Mouse (Mus musculus) erythroid progenitor cell, adult 5-6 weeks (primary cell): ENCODE results near the gene Mvd. TPM values are rescaled to one million over a fixed set of nuclear protein-coding genes. Genes with fewer than 3 reads are reported as not detected.

Experiments used
- ATAC-seq: replicated peaks from 2 replicates; pipeline ENCODE4 v1.8.0; 2016; ENCODE audit warnings: moderate number of reproducible peaks, mild to moderate bottlenecking, moderate TSS enrichment, inconsistent platforms; ENCODE audit not compliant: poor library complexity, low FRiP score, severe bottlenecking
- total RNA-seq, 2 experiments: library from RNA; stranded (forward) in 1 of 2; stranded (reverse) in 1 of 2; fragments of 150-400 nt in 1 of 2; fragments of 186-747, 209-891 nt in 1 of 2; gene quantifications; 2 replicates each; pipeline versions ENCODE4 v1.2.3 to v1.2.4; 2015 to 2017; ENCODE audit warnings: low replicate concordance in 2 of 2

Mvd gene
- total RNA-seq (2015; ENCODE audit: low replicate concordance), result not detected in 2 replicates
- total RNA-seq (2017; ENCODE audit: low replicate concordance), result 1.8 and 2.1 TPM in 2 replicates

DNA sequence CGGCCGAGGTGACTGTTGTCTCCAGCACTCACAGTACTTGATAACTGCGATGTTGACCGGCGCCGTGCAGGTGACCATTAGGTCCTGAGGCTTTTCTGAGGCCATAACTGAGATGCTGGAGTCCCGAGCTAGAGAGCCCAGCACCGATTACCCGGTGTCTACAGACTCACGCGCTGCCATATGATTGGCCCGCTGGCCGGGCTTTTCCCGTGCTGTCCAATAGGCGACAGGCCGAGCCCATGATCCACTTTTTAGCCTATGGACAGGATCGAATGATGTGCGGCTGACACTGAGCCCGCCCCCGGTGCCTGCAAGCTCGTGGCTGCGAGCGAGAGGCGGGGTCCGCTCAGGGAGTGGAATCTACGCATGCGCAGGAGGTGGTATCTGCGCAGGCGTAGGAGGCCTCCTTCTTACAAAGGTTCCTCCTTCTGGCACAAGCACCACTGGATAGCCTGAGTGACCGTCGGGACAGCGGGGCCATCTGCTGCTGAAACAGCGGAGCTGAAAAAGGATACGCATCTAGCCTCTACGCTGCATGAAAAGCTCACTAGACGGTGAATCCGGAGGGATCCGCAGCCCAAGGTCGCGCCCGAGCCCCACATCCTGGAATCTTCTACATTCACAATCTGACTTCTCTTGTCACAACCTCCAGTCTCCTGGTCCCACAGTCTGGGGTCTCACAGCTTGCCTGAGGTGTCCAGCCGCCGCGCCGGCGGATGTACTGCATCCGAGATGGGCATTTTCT, at the start of gene Mvd:
Gene Mvd (minus strand): TSS at position 161 of the 745 bp plus-strand sequence.
- peak; percentile 92 for ATAC-seq

DNA sequence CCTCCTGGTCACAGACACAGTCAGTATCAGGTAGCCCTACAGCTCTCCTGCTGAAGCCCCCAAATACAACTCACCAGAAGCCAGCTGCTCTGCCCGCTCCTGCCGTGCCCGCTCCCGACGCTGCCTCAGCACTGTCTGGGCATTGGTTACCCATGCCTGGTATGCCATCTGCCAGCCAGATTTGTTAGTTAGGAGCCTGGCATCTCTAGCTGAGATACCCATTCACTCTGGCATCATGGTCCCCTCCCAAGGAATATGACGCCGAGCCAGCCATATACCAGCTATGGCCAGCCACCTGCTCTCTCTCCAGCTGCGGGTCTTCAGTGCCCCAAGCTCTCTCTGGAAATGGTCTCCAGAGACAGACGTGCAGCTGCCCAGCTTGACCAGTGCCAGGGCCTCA, 45.2 kb upstream of the Mvd start:
- no peak for ATAC-seq

DNA sequence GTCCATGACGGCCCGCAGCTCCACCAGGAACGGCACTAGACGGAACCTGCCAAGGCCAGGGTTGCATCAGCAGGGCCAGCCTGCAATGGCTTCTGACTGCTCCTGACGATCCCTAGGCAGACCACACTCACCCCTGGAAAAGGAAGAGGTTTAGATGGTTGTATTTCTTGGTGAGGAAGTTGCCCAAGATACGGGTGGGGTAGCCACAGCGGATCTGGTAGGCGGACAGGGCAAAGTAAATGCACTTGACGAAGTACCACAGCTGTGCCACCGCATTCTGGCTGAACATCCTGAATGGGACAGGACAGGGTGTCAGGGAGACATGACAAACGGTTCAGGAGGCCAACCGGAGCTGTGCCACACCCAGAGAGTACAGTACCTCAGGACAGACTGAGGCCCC, 41.6 kb upstream of the Mvd start:
- no peak for ATAC-seq

DNA sequence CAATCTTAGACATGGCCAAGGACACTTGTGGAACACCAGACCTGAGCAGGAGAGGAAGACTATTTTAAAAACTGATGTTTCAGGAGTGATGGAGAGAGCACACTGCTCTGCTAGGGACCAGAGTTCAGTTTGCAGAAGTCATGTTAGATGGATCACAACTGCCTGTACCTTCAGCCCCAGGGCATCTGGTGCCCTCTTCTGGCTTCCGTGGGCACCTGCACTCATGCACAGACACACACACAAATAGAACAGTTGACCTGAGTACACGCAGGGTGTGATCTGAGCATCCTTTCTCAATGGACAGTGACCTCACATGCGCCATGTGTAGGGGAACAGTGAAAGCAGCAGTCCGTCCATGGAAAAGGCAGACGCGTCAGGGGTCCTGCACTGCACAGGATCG, 40.7 kb upstream of the Mvd start:
- no peak for ATAC-seq

DNA sequence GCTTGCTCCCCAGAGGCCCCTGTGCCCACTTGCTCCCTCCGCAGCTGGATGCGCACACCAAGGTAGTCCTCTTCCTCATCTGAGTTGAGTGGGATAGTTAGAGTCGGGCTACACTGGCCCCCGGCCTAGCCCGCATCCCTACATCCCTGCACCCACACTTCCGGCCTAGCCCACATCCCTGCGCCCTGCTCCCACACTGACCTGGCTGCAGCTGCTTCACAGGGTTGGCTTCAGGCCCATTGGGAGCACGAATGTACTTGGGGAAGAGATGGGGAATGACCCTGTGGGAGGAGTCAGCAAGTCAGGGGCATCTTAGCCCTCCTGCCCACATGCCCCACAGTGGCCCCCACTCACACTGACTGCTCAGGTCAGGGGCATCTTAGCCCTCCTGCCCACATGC, 39.2 kb upstream of the Mvd start:
- no peak for ATAC-seq

DNA sequence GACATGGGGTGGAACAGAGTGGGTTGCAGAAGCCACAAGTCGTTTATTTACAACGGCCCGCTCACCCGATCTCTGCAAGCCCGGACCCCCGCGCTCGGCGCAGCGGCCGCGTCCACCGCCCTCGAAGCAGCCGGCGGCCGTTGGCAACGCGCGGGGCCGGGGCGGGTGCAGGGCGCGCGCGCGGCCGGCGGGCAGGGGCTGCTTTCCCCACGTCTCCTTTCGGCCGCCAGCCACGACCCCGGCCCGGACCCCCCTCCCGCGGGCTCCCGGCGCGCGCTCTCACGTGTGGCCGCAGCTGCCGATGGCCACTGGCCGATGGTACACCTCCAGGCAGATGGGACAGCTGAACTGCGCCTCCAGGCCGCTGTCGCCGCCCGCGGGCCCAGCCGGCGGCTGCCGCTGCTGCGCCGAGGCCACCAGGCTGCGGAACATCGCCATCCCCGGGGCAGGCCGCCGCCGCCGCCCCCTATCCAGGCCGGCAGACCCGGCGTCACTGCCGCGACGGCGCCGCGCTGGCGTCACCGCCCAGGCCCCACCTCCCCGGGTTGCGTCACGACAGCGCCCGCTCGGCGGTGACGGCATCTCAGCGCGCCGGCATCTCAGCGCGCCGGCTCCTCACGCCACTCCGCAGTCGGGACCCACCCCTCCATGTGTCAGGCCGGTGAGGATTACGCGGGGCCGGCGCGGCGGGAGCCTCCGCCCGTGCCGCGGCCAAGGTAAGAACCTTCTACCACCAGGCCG, 32.5 kb upstream of the Mvd start, which contains the start of the genes Rnf166 and Ctu2:
Gene Rnf166 (minus strand): TSS at position 485 of the 741 bp plus-strand sequence.
Gene Ctu2 (plus strand): TSS at position 564 of the 741 bp plus-strand sequence.
- ATAC-seq, result peak; percentile 86

DNA sequence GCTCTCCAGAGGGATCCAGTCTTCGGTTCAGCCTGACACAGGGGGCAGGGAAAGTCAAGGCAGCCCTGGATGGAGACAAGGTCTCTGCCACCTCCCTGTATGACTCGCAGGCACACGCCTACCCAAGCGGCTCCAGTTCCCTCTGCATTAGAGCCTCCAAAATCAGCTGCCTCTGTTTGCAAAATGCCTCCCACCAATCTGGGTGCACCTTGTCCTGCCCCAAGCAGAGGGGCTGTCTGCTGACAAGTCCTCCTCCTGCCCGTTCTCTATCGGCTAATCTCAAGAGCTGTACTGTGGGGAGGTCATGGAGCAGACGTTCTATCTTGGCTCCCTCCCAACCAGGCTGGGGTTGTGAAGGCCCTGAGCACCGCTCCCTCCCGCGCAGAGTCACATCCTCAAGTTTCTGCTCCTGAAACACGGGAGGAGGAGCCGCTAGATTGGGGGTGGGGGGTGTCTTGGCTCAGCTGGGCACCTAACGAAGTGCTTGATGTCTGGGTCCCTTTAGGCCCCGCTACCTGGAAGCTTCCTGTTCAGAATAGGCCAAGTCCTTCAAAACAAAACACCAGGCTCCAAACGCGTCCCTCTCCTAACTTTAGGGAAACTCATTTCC, 31.8 kb upstream of the Mvd start:
- peak; percentile 58 for ATAC-seq

DNA sequence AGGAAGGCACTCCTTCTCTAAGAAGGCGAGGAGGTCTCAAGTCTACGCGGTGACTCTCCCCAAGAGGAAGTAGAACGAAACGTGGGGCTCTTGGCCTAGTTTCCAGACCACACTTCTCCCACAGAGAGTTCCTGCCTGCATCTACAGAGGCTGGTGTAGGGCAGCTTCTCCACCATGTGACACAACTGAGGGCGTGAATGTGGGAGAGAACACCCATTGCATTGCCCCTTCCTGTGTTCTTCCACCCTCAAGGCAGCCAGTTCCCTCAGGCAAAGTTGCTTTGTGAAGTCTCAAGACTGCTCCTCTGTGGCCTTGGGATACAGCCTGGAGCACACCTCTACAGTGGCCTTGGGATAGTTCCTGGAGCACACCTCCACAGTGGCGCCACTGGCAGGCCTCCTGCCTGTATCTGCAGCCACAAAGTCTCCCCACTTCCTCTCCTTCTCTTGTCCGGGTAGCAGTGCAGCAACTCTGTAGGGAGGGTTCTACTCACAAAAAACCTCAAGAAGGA, 30.7 kb upstream of the Mvd start:
- ATAC-seq, result no peak

DNA sequence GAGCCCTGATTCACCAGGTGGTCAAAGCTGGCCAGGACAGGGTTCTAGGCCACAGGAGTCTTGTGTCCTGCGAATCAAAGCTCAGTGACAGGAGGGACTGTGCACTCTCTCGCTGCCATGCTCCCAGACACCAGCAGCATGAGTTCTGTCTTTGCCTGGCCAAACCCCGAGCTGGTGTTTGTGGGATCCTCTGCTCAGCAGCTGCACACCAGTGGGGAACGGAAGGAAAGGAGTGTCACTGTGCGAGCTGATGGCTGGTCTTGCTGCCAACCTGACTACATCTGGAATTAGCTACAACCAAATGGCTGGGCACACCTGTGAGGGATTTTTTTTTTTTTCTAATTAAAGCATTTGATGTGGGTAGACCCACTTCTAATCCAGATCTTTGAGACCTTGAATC, 27.5 kb upstream of the Mvd start:
- no peak for ATAC-seq

DNA sequence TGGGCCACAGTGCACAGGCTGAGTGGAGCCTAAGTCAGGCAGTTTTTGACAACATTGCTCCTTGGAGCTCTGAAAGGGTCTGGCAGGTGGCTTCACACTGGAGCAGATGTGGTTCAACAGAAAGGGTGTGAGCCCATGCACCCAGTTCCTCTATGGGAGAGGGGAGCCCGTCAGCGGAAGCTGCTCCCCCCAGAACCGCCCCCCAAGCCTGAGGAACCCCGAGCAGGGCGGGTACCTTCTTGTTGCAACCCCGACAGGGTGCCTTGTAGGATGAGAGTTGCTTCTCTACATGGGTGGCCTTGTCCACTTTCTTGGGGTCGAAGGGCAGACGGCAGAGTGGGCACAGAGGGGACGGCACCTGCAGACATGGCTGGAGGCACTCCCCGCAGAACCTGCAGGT, 26.7 kb upstream of the Mvd start:
- no peak for ATAC-seq

DNA sequence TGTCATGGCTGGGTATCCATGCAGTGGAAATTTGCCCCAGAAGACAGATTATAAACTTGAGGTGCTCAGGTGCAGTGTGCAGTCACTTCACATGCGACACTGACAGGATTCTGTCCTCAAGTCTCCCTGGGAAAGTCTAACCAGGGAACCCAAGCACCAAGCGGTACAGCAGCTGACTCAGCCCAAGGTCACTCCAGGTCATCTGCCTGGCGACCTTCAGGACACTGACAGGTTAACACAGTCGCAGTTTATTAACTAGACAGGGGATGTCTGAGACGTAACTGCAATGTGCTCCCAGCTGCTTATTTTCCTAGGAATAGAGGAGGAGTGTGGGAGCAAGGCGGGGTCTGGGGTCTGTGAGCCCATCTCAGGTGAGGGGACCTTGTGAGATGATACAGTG, 26.2 kb upstream of the Mvd start:
- no peak for ATAC-seq

DNA sequence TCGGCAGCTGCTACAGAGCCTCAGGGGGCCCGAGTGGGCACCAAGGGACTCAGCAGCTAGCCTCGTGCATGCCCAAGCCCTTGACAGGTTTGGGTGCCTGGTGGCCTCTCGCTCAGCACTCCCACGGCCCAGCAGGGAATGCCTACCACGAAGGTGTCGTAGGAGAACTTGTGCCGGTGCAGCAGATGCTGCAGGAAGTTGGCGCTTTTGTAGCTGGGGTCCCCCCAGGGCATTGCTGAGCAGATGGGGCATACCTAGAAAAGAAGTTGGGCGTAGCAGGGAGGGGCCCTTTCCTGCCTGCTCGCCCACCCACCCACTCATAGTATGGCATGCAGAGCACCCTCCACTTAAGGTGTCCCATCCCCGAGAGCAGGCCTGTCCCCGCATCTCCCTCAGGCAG, 24.6 kb upstream of the Mvd start:
- no peak for ATAC-seq

DNA sequence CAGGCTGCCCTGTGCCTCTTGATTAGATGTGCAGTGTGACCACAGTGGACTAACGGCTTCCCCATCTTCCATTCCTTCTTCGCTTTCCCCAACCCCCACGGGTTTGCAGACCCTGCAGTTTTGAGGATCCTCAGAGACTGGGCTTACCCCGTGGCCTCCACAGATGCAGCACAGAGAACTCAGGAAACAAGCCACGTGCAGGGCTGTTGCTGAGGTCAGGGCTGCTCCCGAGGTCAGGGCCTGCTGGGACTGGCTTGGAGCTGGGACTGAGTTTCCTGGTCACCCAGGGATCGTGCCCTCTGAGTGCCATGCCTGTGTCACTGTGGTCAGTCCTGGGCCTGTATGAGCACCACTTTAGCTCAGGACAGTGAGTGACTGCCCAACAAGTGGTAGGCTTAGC, 21.8 kb upstream of the Mvd start:
- no peak for ATAC-seq

DNA sequence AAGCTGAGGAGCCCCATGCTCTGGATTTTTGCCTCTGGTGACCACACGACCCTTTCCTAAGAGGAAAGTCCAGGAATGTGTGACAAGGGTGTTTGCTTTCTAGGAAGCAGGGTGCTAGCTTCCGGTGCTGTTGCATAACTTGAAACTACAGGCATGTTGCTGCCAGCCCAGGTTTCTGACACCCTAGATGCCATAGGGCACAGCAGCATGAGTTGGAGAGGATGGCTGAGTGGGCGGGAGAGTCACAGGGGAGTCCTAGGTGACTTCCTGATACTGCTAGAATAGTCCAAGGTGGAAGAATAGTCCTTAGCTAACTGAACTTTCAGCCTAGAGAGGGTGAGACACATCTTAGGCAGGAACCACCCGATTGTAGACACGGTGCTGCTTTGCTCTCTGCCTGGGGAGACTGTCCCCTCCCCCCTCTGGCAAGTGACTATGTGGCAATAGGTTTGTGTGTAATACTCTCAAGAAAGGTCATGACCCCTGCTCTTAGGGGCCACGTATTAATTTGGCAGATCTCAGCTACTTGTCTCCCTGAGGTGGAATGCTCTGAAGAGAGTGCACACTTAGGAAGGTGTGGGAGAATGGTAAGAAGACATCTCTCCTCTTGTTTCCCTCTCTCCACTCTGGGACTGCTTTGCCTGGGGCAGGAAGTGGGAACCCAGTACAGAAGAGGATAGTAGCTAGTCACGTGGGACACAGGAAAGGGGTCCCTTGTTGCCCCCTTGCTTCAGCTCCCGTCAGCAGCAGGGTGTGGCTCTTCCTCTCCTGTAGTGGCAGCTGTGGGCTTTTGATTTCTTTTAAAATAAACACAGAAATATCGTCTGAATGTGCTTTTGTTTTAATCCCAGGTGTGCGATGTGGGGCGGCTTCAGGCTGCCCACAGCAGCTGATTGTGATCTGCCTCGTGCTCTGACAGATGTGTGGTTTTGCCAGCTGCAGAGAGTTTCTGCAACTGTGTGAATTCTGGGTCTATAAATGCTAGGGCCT, 20.7 kb upstream of the Mvd start:
- ATAC-seq, result no peak

DNA sequence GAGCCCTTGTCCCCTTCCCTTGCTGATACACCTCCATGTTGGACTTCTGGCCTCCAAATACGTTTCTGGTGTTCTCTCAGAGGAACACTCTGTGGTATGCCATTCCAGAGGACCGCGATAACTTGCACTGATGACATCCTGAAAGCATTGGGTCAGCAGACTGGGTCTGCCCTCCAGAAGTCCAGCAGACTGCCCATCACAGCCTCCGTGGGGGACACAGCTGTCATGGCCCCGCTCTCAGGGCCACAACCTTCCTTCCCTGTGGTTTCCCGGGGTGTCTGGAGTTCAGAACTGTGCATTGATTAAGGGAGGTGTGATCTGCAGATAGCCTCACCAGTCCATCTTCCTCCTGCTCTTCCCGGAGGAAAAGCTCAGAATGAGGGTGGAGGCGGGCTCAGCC, 19.3 kb upstream of the Mvd start:
- ATAC-seq, result no peak

DNA sequence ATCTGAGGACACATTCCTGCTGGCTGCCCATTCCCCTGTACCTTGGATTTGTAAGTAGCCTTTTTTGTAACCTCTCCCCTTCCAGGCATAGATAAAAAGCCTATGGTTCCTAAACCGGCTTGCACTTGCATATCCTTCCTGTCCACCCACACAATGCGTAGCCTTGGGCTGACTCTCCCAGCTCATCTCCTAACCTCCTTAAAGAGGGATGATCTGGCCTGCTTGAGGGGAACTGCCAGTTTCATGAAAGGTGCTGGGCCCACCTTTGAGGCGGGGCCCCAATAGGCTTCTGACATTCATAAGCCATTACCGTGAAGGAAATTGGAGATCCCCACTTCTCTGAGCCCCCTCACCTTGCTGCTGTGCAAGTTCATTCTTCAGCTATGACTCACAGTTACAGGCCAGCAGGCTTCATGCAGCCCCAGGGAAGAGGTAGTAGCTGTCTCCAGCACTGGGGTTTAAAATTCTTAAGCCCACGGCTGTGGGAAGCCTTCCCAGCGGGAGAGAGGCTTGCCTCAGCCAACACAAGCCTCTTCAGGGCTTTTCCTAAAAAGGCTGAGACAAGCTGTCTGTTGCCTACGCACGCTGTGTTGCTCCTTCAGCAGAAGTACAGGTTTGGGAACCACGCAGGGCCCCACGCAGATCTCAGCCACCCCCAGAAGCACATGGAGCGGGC, 18.4 kb upstream of the Mvd start:
- ATAC-seq, result no peak

DNA sequence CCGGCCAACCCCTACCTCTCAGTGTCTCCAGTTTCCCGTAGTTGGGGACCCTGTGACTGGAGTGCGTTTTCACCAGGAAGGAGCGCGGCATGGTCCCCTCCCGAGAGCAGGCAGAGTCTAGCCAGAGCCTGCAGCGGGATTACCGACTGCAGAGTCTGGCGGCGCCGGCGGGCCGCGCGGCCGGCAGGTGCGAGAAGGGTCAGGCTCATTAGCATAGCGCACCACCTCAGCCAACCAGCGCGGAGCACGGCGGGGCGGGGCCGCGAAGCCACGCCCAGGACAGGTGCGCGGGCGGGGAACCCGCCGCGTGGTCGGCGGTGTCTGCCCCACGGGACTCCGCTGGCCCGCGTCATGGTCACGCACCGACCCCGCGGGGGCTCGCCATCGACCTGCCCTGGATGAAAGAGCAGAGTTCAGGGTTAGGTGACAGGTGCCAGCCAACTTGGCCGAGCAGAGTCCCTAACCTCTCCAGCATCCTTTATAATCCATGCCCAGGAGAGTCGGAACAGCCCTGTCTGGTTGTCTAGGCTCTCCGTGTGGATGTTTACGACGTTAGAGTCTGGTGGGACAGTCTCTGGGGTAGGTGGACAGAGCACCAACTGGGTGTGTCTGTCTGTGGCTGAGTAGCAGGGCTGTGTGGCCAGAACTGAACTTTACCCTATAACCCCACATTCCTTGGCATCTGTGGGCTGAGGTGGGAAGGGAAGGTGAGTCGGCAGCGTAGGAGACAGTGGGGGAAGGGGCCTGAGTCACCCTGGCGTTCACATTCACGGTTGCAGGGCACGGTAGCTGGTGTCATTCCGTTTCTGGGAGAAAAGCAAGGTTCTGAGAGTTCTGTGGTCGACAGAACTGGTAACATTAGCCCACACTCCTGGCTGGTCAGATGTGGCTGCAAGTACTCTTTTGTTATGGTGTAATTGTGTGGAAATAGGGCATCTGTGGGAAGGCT, 17.6 kb upstream of the Mvd start, which contains the start of gene Snai3:
Gene Snai3 (minus strand): TSS at position 210 of the 949 bp plus-strand sequence.
- 0 out of 2 replicates have a peak, but pooled peaks have one; percentile 7 for ATAC-seq

DNA sequence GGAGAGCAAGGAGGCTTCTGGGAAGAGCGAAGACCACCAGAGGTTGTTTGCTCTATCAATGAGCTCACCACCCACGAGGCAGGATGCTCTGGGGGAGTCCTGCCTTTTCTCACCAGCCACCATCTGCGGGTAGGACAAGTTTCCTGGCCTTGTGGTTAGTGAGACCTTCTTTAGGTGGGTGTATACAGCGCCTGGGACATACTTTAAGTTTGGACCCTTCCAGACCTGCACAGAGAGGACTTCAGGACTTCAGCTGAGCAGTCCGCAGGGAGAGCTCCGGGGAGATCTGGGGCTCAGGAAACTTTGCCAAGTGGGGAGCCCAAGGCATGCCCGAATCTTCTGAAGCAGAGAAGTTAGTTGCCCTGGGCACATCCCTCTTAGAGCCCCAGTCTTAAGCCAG, 16.8 kb upstream of the Mvd start:
- ATAC-seq, result no peak
